Mouse (Mus musculus) CH12F3 (cell line): ENCODE measurements around the gene Gm20532.

Experiments
- in situ Hi-C: fragments of 300-500 bp; cut with MboI; formaldehyde crosslinking; loops from 2 replicates; pipeline ENCODE4 v1.14.3; 2020; ENCODE audit warnings: low sequenced_read_pairs

The Gm20532 gene

GRCm38 (mm10) chr2:26586294-26587043 lies at the start of gene Gm20532:
Gm20532 (plus strand) TSS chr2:26586639.
- in situ Hi-C loops, result no loop called here

DNA sequence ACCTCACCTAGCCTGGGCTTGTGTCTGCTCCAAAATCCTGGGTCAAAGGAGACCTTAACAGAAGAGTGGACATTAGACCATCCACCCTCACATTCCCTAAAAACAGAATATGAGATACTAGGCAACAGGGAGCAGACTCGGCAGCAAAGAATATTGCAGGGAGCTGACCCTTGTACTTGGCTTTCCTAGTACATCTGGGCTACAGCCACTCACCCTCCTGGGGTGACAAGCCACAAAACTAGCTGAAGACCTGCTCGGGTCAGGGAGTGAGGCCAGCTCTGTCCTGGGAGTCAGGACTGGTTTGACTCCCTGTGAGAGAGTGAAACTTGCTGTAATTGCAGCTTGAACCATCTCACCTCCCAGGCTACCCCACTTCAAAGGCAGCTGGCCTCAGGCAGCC lies 46.9 kb upstream of the Gm20532 start:
- in situ Hi-C loops, result no loop called here

- in situ Hi-C loops, result no loop called here
Measured at GRCm38 (mm10) chr2:26540721-26541120, 45.7 kb upstream of the Gm20532 start.

DNA sequence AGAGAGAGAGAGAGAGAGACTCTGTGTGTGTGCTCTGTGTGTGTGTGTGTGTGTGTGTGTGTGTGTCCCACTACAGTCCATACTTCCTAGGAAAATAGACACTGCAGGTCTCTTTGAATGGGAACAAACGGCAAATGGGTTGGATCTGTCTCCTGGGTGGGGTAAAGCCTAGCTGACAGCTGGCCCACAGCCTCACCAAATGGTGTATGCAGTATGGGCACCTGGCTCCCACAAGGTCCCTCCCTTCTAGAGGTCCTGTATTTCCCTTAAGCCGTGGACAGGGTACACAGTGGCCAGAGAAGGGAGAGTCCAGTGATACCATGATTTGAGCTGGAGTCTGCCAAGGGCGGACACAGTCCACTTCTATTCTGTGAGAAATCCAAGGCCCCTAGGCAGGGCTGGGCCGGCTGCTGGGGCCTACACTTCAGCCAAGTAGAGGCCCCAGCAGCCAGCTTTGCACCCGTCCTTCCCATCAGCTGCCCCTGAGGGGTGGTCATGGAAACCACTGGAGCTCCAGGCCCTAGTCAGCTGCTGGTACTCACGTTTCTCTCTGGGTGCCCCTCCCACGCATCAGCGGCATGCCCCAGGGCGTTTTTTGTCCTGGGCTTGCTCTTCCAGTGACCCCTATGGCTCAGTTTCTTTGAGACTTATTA lies 45.1 kb upstream of the Gm20532 start:
- in situ Hi-C loops, result no loop called here

- in situ Hi-C loops, result no loop called here
Measured at GRCm38 (mm10) chr2:26543155-26543554, 43.3 kb upstream of the Gm20532 start.

- in situ Hi-C loops, result no loop called here
Measured at GRCm38 (mm10) chr2:26543768-26544167, 42.7 kb upstream of the Gm20532 start.

DNA sequence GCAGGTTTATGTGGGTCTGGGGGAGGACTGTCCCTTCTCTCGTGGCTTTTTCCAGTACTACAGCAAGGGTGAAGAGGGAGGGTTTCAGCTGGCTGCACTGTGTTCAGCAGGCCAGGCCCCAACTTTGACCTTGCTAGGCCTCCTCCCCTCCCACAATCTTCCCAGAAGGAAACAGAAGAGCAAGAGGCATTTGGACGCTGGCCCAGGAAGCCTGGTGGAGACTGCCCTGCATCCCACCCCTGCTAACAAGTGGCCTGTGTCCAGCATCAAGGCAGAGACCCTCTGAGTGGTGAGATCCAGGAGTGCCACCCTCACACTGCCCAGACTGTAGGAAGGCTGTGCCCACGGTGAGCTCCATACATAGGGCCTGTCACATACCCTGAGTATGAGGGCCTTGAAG lies 42.2 kb upstream of the Gm20532 start:
- in situ Hi-C loops, result no loop called here

- in situ Hi-C loops, result no loop called here
Measured at GRCm38 (mm10) chr2:26547481-26547880, 39.0 kb upstream of the Gm20532 start.

DNA sequence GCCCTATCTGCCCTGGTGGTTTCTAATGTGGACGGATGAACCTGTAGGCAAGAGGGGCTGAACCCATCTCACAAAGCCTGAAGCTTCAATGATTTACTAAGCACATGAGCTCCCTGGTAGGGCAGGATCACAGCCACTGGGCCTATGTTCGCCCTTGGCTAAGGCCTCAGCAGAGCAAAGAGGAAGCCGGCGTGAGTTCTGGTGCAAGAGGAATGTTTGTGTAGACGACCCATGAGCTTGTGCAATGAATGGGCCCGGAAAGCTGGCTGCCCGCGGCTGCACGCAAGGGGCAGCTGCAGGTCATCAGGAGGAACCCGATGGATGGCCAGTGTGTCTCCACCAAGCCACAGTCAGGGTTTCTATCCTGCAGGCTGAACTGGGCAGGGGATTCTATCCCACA lies 36.6 kb upstream of the Gm20532 start:
- in situ Hi-C loops, result loop anchor here (25.0 kb wide), 1 partner anchor 388 kb away; no protein-coding TSS in a partner anchor

GRCm38 (mm10) chr2:26550205-26550604 lies 36.2 kb upstream of the Gm20532 start:
- in situ Hi-C loops, result loop anchor here (25.0 kb wide), 1 partner anchor 388 kb away; no protein-coding TSS in a partner anchor

- in situ Hi-C loops, result loop anchor here (25.0 kb wide), 1 partner anchor 388 kb away; no protein-coding TSS in a partner anchor
Measured at GRCm38 (mm10) chr2:26550777-26551176, 35.7 kb upstream of the Gm20532 start.

GRCm38 (mm10) chr2:26551446-26551845 lies 35.0 kb upstream of the Gm20532 start:
- in situ Hi-C loops, result loop anchor here (25.0 kb wide), 1 partner anchor 389 kb away; no protein-coding TSS in a partner anchor

GRCm38 (mm10) chr2:26552066-26552465 lies 34.4 kb upstream of the Gm20532 start:
- in situ Hi-C loops, result loop anchor here (25.0 kb wide), 1 partner anchor 390 kb away; no protein-coding TSS in a partner anchor

- in situ Hi-C loops, result loop anchor here (25.0 kb wide), 1 partner anchor 392 kb away; no protein-coding TSS in a partner anchor
Measured at GRCm38 (mm10) chr2:26553904-26554303, 32.5 kb upstream of the Gm20532 start.

- in situ Hi-C loops, result loop anchor here (25.0 kb wide), 1 partner anchor 393 kb away; no protein-coding TSS in a partner anchor
Measured at GRCm38 (mm10) chr2:26555076-26555475, 31.4 kb upstream of the Gm20532 start.

GRCm38 (mm10) chr2:26556535-26556993 lies 29.9 kb upstream of the Gm20532 start:
- in situ Hi-C loops, result loop anchor here (25.0 kb wide), 1 partner anchor 394 kb away; no protein-coding TSS in a partner anchor

- in situ Hi-C loops, result loop anchor here (5.0 to 25.0 kb wide), 3 partner anchors 108 to 398 kb away; no protein-coding TSS in a partner anchor
Measured at GRCm38 (mm10) chr2:26560506-26560905, 25.9 kb upstream of the Gm20532 start.

- in situ Hi-C loops, result loop anchor here (5.0 to 25.0 kb wide), 3 partner anchors 109 to 399 kb away; no protein-coding TSS in a partner anchor
Measured at GRCm38 (mm10) chr2:26561351-26562016, 25.0 kb upstream of the Gm20532 start.

- in situ Hi-C loops, result loop anchor here (10.0 to 25.0 kb wide), 2 partner anchors 241 to 404 kb away; no protein-coding TSS in a partner anchor
Measured at GRCm38 (mm10) chr2:26566221-26566620, 20.2 kb upstream of the Gm20532 start.

DNA sequence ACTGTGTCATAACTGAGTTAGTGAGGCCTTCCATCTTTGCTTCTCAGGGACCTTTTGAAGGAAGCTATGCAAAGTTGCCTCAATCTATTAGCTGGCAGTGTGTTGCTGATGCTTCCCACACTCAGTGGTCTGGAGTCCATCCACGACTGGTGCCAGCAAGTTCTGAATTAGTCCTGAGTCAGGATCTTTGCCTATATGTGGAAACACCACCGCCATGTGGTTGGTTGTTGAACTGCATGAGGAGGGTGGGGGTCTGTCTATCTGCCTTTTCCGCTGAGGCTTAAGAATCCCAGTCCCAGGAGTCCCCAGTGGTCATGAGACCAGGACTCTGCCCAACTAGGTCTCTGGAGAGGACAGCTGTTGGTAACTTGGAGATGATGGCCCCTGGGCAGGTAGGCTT lies 16.4 kb upstream of the Gm20532 start:
- in situ Hi-C loops, result loop anchor here (25.0 kb wide), 1 partner anchor 408 kb away; no protein-coding TSS in a partner anchor

GRCm38 (mm10) chr2:26571400-26571799 lies 15.0 kb upstream of the Gm20532 start:
- in situ Hi-C loops, result loop anchor here (25.0 kb wide), 1 partner anchor 409 kb away; no protein-coding TSS in a partner anchor
